Mouse (Mus musculus) common myeloid progenitor, adult 5-6 weeks (primary cell): ENCODE results near the gene Hspa12b. TPM values are rescaled to one million over a fixed set of nuclear protein-coding genes. Genes with fewer than 3 reads are reported as not detected.
A peak's percentile ranks its signal among the peaks of the same experiment; 100 is the strongest.

Source experiments
- ATAC-seq: replicated peaks from 2 replicates; pipeline ENCODE4 v1.8.0; 2016; ENCODE audit warnings: low read depth, mild to moderate bottlenecking, moderate TSS enrichment, inconsistent platforms; ENCODE audit not compliant: poor library complexity, severe bottlenecking
- total RNA-seq: library from RNA; stranded (forward); fragments of 200-1000, 187-1606 nt; gene quantifications from 2 replicates; pipeline ENCODE4 v1.2.3, GENCODE M21; 2017

Hspa12b gene
- total RNA-seq, 1 experiment from 2014 or later = 0.96 TPM

- ATAC-seq = no peak
Observed at GRCm38 (mm10) chr2:131128211-131128610, 1.1 kb downstream of the Hspa12b start.

- ATAC-seq = no peak
Observed at GRCm38 (mm10) chr2:131128636-131129157, 1.6 kb downstream of the Hspa12b start.

DNA sequence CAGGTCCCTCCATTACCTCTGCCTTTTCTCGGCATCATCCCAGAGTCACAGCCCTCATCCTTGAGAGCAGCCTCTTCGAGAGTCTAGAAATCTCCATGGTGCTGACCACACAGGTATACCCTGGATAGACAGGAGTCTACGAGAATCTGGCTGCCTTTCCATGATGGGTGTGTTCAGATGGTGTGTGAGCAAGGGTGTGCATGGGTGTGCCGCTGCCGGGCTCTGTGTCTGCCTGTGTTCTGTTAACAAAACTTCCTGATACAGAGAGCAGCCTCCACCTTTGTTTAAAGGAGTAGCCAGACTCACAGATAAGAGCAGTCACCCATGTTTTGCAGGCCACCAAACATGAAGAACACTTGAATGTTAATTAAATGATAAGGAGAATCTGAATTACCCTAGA is 2.8 kb downstream of the Hspa12b start:
- ATAC-seq = no peak; the same call in 1 of the 2 replicates

DNA sequence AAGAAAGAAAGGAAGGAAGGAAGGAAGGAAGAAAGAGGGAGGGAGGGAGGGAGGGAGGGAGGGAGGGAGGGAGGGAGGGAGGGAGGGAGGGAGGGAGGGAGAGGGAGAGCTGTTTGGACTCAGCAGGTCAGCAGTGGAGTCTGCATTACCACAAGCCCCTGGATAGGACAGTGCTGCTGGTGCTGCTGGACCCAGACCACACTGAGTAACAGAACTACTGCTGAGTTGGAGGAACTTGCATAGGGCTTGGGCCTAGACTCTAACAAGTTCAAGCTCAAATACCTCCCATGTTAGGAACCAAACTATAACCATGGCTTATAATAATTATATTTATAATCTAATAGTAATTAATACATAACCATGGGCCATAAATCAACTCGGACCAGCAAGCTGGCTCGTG is 3.8 kb downstream of the Hspa12b start:
- no peak for ATAC-seq

DNA sequence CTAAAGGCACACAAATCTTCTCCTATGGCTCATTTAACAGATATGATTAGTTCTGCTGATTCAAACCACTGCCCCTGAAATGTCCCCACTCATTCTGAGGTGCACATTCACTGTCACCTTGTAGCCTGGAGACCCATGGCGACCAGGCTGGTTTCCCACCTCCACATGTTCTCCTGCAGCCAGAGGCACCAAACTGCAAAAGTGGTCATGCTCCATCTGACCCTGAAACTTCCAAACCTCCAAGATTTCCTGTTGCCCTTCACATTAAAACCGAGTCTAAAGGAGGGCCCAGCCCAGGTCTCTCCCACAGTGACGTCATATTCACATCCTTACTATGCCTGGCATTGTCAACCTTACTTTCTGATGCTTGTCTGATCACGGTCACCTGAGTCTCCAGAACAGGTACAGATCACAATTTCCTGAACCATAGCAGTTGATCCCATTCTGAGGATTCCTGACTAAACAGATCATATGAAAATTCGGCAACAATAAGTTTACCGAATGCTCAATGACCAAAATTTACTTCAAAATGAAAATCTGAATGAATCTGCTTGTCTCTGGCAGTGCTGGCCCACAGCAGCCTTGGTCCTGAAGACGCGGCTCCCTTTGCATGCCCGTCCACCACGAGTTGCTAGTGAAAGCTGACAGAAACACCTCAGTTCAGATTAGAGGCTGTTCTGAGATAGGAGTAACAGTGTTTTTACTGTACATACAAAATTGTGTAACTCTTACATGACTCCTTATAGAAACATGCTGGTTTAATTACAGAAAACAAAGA is 5.2 kb downstream of the Hspa12b start:
- ATAC-seq = no peak

GRCm38 (mm10) chr2:131132930-131133547 is 6.0 kb downstream of the Hspa12b start, which contains the start of gene Gm11037:
TSS of gene Gm11037 (plus strand) at chr2:131133497.
- no peak for ATAC-seq

DNA sequence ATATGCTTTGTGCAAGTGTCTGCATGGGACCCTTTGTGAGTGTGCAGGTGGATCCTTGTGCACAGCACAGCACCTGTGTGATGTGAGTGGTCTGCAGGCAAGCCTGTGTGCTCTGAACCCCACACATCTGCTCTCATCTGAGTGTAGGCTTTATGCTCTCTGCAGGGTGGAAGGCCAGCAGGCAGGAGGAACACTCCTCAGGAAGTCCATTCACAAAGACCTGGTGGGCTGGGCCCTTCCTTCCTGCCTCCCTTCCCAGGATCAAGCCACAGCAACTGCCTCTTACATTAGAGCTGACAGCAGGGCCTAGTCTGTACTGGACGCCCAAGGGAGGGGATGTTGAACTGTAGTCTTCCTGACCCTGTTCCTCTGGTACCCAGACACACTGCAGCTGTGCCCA is 7.3 kb downstream of the Hspa12b start:
- no peak for ATAC-seq

DNA sequence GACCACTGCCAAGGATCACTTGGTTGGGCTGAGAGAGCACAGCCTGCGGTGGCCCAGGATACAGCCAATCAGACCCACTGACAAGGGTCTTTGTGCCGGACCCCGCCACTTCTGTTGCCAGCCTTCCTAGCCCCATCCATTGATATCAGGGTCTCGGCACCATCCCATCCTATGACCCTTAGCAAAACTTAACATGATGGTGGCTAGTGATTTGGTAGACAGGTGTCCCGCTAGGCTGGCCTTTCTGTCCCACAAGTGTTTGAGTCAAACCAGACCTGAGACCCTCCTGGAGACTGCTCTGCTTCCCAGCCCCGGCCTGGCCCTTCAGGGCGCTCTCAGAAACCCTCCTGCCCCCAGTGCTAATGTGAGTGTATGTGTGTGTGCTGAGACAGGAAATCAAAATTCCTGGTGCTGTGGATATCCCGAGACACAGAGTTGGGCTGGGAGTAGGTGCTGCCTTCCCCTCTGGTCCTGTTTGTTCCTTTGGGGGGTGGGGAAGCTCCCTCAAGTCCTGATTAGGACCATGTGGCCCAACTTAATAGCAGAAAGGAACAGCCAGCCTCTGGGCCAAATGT is 7.8 kb downstream of the Hspa12b start:
- no peak for ATAC-seq

- peak; percentile 92 for ATAC-seq
Observed at GRCm38 (mm10) chr2:131135521-131136139, 8.6 kb downstream of the Hspa12b start.

DNA sequence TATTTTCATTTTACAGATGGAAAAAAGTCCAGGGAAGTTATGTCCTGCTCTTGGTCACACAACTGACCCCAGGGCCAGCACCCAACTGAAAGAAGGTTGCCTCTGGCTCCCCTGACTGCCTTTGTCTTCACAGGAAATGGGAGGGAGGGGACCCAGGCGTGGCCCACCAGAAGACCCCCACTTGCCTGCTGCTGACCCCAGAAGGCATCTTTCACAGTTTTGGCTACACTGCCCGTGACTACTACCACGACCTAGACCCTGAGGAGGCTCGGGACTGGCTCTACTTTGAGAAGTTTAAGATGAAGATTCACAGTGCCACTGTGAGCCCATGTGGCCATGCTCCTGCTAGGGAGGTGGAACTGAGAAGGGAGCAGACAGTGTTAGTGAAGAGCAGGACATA is 11.2 kb downstream of the Hspa12b start:
- no peak for ATAC-seq

GRCm38 (mm10) chr2:131138760-131139159 is 11.7 kb downstream of the Hspa12b start:
- ATAC-seq = no peak

GRCm38 (mm10) chr2:131139287-131139686 is 12.2 kb downstream of the Hspa12b start:
- no peak for ATAC-seq

DNA sequence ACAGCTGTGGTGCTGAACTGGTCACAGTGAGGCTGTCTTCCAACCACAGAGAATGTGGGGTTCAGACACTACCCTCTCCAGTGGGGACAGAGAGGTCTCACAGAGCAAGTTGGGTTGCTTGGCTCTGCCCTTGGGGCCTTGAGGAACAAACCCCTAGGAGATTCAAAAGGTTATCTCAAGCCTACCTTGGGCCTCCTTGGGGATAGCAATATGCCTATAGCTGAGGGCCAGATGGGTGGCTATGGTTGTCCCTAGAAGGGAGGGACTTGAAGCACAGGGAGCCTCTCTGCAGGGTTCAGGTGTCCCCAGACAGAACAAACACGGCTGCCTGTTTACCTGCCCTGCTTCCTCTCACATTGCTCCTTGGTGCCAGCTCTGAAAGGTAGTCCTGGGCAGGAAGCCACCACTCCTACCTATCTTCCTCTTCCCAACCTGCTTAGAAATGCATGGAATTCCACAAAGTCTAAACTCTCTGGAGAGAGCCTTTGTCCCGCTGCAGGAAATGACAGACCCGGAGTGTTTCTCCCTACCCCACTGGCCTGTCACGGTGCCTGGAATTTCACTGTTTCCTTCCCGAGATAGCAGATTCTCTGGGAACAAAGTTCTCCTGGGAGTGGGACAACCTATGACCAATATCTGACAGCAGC is 12.9 kb downstream of the Hspa12b start:
- ATAC-seq = no peak

DNA sequence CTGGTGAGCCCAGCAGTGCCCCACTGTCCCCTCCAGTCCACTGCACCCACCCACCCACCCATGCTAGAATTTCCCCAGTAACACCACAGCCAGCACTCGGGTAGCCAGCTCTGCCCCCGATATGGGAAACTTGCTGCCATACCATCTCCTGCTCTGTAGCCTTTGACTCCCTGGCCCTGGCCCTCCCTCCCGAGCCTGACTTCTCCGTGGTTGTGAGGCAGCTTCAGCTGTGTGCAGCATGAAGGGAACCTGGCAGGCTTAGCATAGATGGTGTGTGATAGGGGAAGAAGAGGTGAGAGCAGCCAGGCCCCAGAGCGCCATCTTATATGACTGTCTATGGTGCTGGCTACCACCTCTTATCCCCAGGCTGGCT is 13.4 kb downstream of the Hspa12b start:
- no peak for ATAC-seq

DNA sequence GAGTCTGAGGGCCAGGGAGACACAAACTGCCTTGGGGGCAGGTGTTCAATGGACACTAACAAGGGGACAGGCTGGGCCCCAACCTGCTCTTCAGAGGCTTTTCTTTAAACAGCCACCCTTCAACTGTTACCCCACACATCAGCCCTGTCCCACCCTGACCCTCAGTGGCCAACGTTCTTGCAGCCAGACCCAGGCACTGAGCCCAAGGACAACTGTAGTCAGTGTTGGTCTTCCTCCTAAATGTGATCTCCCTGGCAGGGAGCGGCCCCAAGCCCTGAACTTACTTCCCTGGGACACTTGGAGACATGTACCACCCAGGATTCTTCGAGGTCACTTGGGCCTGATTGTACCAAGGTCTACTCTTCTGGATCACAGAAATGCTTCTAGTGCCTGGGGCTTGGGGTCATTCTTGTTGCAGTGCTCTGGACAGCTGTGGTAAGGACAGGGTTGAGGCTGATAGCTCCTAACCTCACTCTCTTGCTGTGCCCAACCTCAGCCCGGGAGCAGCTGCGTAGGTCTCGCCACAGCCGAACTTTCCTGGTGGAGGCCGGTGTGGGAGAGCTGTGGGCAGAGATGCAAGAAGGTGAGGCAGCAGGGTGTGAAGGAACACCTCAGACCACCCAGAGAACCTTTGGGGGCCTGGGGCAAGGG is 14.4 kb downstream of the Hspa12b start:
- ATAC-seq = no peak

DNA sequence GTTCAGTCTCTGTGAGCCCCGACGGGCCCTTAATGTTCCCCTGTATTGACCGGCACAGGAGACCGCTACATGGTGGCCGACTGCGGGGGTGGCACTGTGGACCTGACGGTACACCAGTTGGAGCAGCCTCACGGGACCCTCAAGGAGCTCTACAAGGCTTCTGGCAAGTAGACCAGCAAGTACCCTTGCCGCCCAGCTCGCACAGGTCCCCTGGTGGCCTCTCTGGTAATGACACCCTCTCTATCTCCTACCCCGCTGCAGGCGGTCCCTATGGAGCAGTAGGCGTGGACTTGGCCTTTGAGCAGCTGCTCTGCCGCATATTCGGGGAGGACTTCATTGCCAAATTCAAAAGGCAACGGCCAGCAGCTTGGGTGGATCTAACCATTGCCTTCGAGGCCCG is 15.5 kb downstream of the Hspa12b start:
- ATAC-seq = peak; percentile 92

- no peak for ATAC-seq
Observed at GRCm38 (mm10) chr2:131143007-131143780, 16.1 kb downstream of the Hspa12b start.

DNA sequence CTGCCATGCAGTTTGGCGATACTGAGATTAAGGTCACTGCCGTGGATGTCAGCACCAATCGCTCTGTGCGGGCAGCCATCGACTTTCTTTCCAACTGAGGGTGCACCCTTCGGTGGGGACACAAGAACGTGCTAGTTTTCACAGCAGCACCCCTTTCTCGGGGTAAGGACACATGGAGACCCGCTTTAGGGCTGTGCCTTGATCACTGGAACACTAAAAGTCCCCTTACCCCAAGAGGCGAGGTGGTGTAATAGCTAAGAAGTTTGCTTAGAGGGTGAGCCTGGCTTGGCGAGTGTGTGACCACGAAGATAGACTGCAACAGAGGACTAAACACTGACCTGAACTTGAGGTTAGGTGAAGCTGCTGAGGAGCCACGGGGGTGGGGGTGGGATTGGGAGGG is 18.0 kb downstream of the Hspa12b start:
- no peak for ATAC-seq

DNA sequence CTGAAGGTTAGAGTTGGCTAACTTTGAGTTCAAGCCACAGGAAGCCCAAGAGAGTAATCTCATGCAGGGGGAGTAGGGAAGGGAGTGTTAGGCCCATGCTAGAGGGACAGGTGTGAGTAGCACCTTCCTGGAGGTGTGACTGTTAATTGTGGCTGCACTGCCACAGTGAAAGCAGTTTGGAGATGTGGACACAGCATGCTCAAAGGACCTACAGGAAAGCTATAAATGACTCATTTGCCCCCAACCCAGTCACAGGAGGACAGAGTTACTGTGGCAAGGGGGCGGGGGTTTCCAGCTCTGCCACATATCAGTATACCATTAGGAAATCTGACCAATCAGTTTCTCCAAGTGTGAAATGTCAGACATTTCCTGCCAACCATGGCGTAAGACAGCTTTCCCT is 18.5 kb downstream of the Hspa12b start:
- no peak for ATAC-seq
